Mouse (Mus musculus): ENCODE data around the gene Sgo1. TPM values are rescaled to one million over a fixed set of nuclear protein-coding genes. Genes with fewer than 3 reads are reported as not detected.

Gene Sgo1
- polyA plus RNA-seq, 1 experiment, result 0.16 TPM

- DNase-seq (ENCODE audit: extremely low spot score in 1 of 2, low spot score in 1 of 2), result no peak
Measured at GRCm38 (mm10) chr17:53654596-53654995, 34.5 kb downstream of the Sgo1 start.

GRCm38 (mm10) chr17:53650251-53650661 is 38.9 kb downstream of the Sgo1 start:
- no peak for DNase-seq (ENCODE audit: extremely low spot score in 1 of 2, low spot score in 1 of 2)

- DNase-seq (ENCODE audit: extremely low spot score in 1 of 2, low spot score in 1 of 2), result no peak
Measured at GRCm38 (mm10) chr17:53643360-53643759, 45.8 kb downstream of the Sgo1 start.

GRCm38 (mm10) chr17:53631344-53631743 is 57.8 kb downstream of the Sgo1 start:
- no peak for DNase-seq (ENCODE audit: extremely low spot score in 1 of 2, low spot score in 1 of 2)

- no peak for DNase-seq (ENCODE audit: extremely low spot score in 1 of 2, low spot score in 1 of 2)
Measured at GRCm38 (mm10) chr17:53628131-53628530, 61.0 kb downstream of the Sgo1 start.

- no peak for DNase-seq (ENCODE audit: extremely low spot score in 1 of 2, low spot score in 1 of 2)
Measured at GRCm38 (mm10) chr17:53627497-53627896, 61.6 kb downstream of the Sgo1 start.

- no peak for DNase-seq (ENCODE audit: extremely low spot score in 1 of 2, low spot score in 1 of 2)
Measured at GRCm38 (mm10) chr17:53626160-53626559, 63.0 kb downstream of the Sgo1 start.

Other genes with a start within 250 kb of the Sgo1 start
- 0.32 TPM in 2 replicates for gene Efhb, start 226.0 kb downstream of the Sgo1 start, polyA plus RNA-seq (2012; rRNA removed)
- gene Rab5a, start 210.1 kb downstream of the Sgo1 start, polyA plus RNA-seq (2012; rRNA removed), result 89.2 and 98.1 TPM in 2 replicates
- 0.06 TPM in 1 of 2 replicates, not detected in the other for gene Pp2d1, start 149.9 kb downstream of the Sgo1 start, polyA plus RNA-seq (2012; rRNA removed)
- gene Kat2b, start 122.5 kb downstream of the Sgo1 start, polyA plus RNA-seq (2012; rRNA removed), result 15.2 and 15.4 TPM in 2 replicates
- not detected in 2 replicates for gene Sult1c2, start 157.0 kb upstream of the Sgo1 start, polyA plus RNA-seq (2012; rRNA removed)